Mouse (Mus musculus) hindbrain, embryonic 16.5 days (tissue): ENCODE measurements around the gene Preb. TPM values are rescaled to one million over a fixed set of nuclear protein-coding genes. Genes with fewer than 3 reads are reported as not detected.

Experiments used
- ATAC-seq: fragments of 200-750 bp; cut with Nextera tagmentation; 2 replicates; pipeline ENCODE4 v1.8.0; 2017; ENCODE audit warnings: moderate TSS enrichment, moderate library complexity
- H3K27ac ChIP-seq: fragments of 300-500 bp; sonication (generic); 2 replicates; pipeline ENCODE4 v1.5.1; 2014; ENCODE audit warnings: low read depth, mild to moderate bottlenecking, control low read depth, low read length, moderate library complexity
- H3K27me3 ChIP-seq: fragments of 300-500 bp; sonication (generic); replicated peaks from 2 replicates; pipeline ENCODE4 v1.6.1; 2014; ENCODE audit warnings: low read length; ENCODE audit not compliant: control insufficient read depth, insufficient read depth
- H3K36me3 ChIP-seq: fragments of 300-500 bp; sonication (generic); 2 replicates; pipeline ENCODE4 v1.6.1; 2014; ENCODE audit warnings: mild to moderate bottlenecking, low read length, moderate library complexity, mixed read lengths; ENCODE audit not compliant: control insufficient read depth, insufficient read depth
- H3K4me1 ChIP-seq: fragments of 300-500 bp; sonication (generic); 2 replicates; pipeline ENCODE4 v1.6.1; 2014; ENCODE audit warnings: low read depth, low read length; ENCODE audit not compliant: control insufficient read depth, insufficient read depth
- H3K4me2 ChIP-seq: fragments of 300-500 bp; sonication (generic); 2 replicates; pipeline ENCODE4 v1.6.1; 2014; ENCODE audit warnings: mild to moderate bottlenecking, low read length, control low read depth, moderate library complexity
- H3K4me3 ChIP-seq: fragments of 300-500 bp; sonication (generic); 2 replicates; pipeline ENCODE4 v1.5.1; 2014; ENCODE audit warnings: mild to moderate bottlenecking, low read length, control low read depth, moderate library complexity
- H3K9ac ChIP-seq: fragments of 300-500 bp; sonication (generic); 2 replicates; pipeline ENCODE4 v1.6.1; 2014; ENCODE audit warnings: low read depth, mild to moderate bottlenecking, control low read depth, low read length, moderate library complexity
- H3K9me3 ChIP-seq: fragments of 300-500 bp; sonication (generic); 2 replicates; pipeline ENCODE4 v1.6.1; 2014; ENCODE audit warnings: mild to moderate bottlenecking, low read length, moderate library complexity; ENCODE audit not compliant: control insufficient read depth
- WGBS: fragments of 180-500 bp; shearing (Covaris S2); extraction: QIAGEN DNeasy Blood & Tissue Kit; methylation state at CpG from one replicate; pipeline ENCODE4 v1.1.7; 2014; 5-methylcytosine and 5-hydroxymethylcytosine counted together
- polyA plus RNA-seq: library from polyadenylated mRNA; unstranded; fragments of >200 nt; fragmentation: Nextera tagmentation; extraction: Ambion mirVana; gene quantifications from 2 replicates; pipeline ENCODE4 v1.2.1, GENCODE M21; 2015

Preb gene
- 115 and 123 TPM in 2 replicates for polyA plus RNA-seq

GRCm38 (mm10) chr5:30959966-30960501, at the start of gene Preb:
Gene Preb, minus strand, starts transcription at chr5:30960361.
- Histone ChIP-seq H3K27me3 (no peaks in the 10 kb centered on the region), H3K4me3 (peak within 1 kb of the TSS; percentile 48), H3K9ac (peak within 1 kb of the TSS; percentile 89), H3K27ac (peak within 1 kb of the TSS; percentile 83), H3K4me2 (peak within 1 kb of the TSS; percentile 71), H3K36me3 (peaks cover 17% of the 10 kb centered on the region), H3K9me3 (no peaks in the 10 kb centered on the region), H3K4me1 (peaks cover 21% of the 10 kb centered on the region)
- WGBS: under 1% methylated on average over 56 of the region's 56 CpGs
- ATAC-seq: peak; percentile 98

DNA sequence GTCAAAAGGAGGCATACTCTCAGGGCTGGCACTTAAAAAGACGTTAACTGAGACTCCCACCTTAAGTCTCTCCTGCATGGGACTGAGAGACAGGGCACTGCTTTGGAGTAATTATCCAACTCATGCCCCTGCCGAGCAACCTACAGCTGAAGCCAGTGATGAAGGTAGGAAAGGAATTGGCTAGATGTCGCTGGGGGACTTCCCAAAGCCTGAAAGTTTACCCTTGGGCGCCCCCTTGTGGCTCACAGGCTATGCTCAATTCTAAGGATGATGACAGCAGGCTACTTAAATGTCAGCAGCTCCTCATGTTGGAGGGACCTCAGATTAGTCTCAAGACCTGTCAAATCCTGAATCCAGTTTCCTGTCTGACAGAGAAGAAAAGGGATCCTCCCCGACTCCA, 44.0 kb upstream of the Preb start:
- 10% methylated on average over 5 of the region's 5 CpGs for WGBS
- Histone ChIP-seq H3K9me3 (no peaks in the 10 kb centered on the region), H3K36me3 (no peaks in the 10 kb centered on the region), H3K27ac (no peak overlapping the region), H3K9ac (no peak overlapping the region), H3K4me3 (no peak overlapping the region), H3K27me3 (no peaks in the 10 kb centered on the region), H3K4me2 (no peak overlapping the region), H3K4me1 (no peaks in the 10 kb centered on the region)
- ATAC-seq: peak; percentile 65

GRCm38 (mm10) chr5:31001560-31001959, 41.4 kb upstream of the Preb start:
- H3K4me2 ChIP-seq: no peak overlapping the region
- no peaks in the 10 kb centered on the region for H3K36me3 ChIP-seq
- H3K9me3 ChIP-seq: no peaks in the 10 kb centered on the region
- H3K27me3 ChIP-seq: no peaks in the 10 kb centered on the region
- no peak overlapping the region for H3K27ac ChIP-seq
- H3K9ac ChIP-seq: no peak overlapping the region
- ATAC-seq: no peak
- WGBS: 75% methylated on average over 4 of the region's 4 CpGs
- no peak overlapping the region for H3K4me3 ChIP-seq
- H3K4me1 ChIP-seq: no peaks in the 10 kb centered on the region

DNA sequence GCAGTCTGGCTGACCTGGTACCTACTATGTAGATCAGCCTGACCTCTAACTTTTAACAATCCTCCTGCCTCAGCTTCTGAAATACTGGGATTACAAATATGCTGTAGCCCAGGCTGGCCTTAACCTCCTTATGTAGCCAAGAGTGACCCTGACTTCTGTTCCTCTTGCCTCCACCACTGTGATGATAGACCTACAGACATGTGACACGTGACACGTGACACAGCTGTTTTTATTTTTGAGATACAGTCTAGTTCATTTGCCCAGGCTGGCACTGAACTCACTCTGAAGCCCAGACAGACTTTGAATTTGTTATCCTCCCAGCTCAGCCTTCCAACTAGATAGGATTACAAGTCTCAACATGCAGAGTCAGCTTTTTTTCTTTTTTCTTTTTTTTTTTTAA, 40.8 kb upstream of the Preb start:
- Histone ChIP-seq H3K9ac (no peak overlapping the region), H3K27me3 (no peaks in the 10 kb centered on the region), H3K27ac (no peak overlapping the region), H3K4me1 (no peaks in the 10 kb centered on the region), H3K36me3 (no peaks in the 10 kb centered on the region), H3K4me3 (no peak overlapping the region), H3K4me2 (no peak overlapping the region), H3K9me3 (no peaks in the 10 kb centered on the region)
- ATAC-seq: no peak
- WGBS: 86% methylated on average over 2 of the region's 2 CpGs

- Histone ChIP-seq H3K27me3 (no peaks in the 10 kb centered on the region), H3K9me3 (no peaks in the 10 kb centered on the region), H3K4me3 (no peak overlapping the region), H3K4me2 (no peak overlapping the region), H3K27ac (no peak overlapping the region), H3K4me1 (no peaks in the 10 kb centered on the region), H3K9ac (no peak overlapping the region), H3K36me3 (no peaks in the 10 kb centered on the region)
- 80% methylated on average over 7 of the region's 7 CpGs for WGBS
- ATAC-seq: no peak
Measured at GRCm38 (mm10) chr5:31000122-31000521, 40.0 kb upstream of the Preb start.

GRCm38 (mm10) chr5:30999324-30999723, 39.2 kb upstream of the Preb start:
- ATAC-seq: no peak
- Histone ChIP-seq H3K27ac (no peak overlapping the region), H3K4me1 (no peaks in the 10 kb centered on the region), H3K36me3 (no peaks in the 10 kb centered on the region), H3K4me2 (no peak overlapping the region), H3K9me3 (no peaks in the 10 kb centered on the region), H3K9ac (no peak overlapping the region), H3K27me3 (no peaks in the 10 kb centered on the region), H3K4me3 (no peak overlapping the region)
- 75% methylated on average over 5 of the region's 5 CpGs for WGBS

DNA sequence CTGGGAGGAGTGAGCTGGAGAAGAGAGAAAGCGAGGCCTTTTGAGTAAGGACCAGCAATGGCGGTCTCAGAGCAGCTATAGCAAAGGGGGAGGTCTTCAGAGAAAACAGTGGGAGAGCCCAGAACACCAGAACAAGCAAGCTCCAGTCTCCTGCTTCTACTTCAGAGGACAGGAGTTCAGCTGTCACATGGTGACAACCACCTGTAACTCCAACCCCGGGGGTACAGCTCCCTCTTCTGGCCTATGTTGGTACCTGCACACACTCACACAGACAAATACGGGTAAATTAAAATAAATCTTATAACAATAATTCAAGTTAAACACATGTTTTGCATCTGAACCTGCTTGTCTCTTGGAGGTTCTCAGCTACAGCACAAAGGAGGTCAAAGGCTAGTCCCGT, 38.1 kb upstream of the Preb start:
- no peak overlapping the region for H3K4me2 ChIP-seq
- 33% methylated on average over 5 of the region's 5 CpGs for WGBS

GRCm38 (mm10) chr5:30994910-30995635, 34.9 kb upstream of the Preb start:
- Histone ChIP-seq H3K9me3 (no peaks in the 10 kb centered on the region), H3K4me2 (no peak overlapping the region), H3K27me3 (no peaks in the 10 kb centered on the region), H3K9ac (no peak overlapping the region), H3K4me3 (no peak overlapping the region), H3K27ac (no peak overlapping the region), H3K36me3 (no peaks in the 10 kb centered on the region), H3K4me1 (no peaks in the 10 kb centered on the region)
- no peak for ATAC-seq
- 79% methylated on average over 11 of the region's 11 CpGs for WGBS

More for the DNA sequence above, 38.1 kb upstream of the Preb start:
- Histone ChIP-seq H3K27me3 (no peaks in the 10 kb centered on the region), H3K4me1 (no peaks in the 10 kb centered on the region), H3K4me3 (no peak overlapping the region), H3K27ac (no peak overlapping the region), H3K36me3 (no peaks in the 10 kb centered on the region), H3K9me3 (no peaks in the 10 kb centered on the region), H3K9ac (no peak overlapping the region)
- ATAC-seq: no peak

DNA sequence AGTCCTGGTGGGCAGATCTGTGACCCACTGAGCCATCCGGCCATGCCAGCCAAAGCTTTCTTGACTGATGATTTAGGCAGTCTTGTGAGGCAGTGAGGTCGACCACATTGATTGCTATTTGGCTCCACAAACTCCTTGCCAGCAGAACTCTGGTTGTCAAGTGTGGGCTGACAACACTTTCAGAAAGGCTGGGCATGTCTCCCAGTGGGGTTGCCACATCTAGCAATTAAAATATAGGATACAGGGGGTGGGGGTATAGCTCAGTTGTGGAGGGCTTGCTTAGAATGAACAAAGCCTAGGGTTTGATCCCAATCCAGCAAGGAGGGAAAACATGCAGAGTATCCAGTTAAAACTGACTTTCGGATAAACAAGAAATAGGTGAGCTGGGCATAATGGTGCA, 33.9 kb upstream of the Preb start:
- Histone ChIP-seq H3K4me2 (no peak overlapping the region), H3K36me3 (no peaks in the 10 kb centered on the region), H3K27ac (no peak overlapping the region), H3K4me3 (no peak overlapping the region), H3K9ac (no peak overlapping the region), H3K4me1 (no peaks in the 10 kb centered on the region), H3K27me3 (no peaks in the 10 kb centered on the region), H3K9me3 (no peaks in the 10 kb centered on the region)
- no peak for ATAC-seq
- WGBS: 71% methylated on average over 3 of the region's 3 CpGs
